Mouse (Mus musculus): Measurements from ENCODE around the gene Selenbp1. TPM values are rescaled to one million over a fixed set of nuclear protein-coding genes. Genes with fewer than 3 reads are reported as not detected.
"Not testable (repeated sequence)": the region's sequence is repeated elsewhere in the genome, so short reads cannot be mapped to it uniquely, and the experiment has no call there.

Gene Selenbp1
- total RNA-seq, 2 experiments from 2014 or later = 9.9 to 10.5 TPM

GRCm38 (mm10) chr3:94931427-94932082, 1.3 kb upstream of the Selenbp1 start:
- DNase-seq (ENCODE audit: low spot score in 2 of 2) = not testable (repeated sequence)

GRCm38 (mm10) chr3:94932279-94932678, 577 bp upstream of the Selenbp1 start:
- not testable (repeated sequence) for DNase-seq (ENCODE audit: low spot score in 2 of 2)

DNA sequence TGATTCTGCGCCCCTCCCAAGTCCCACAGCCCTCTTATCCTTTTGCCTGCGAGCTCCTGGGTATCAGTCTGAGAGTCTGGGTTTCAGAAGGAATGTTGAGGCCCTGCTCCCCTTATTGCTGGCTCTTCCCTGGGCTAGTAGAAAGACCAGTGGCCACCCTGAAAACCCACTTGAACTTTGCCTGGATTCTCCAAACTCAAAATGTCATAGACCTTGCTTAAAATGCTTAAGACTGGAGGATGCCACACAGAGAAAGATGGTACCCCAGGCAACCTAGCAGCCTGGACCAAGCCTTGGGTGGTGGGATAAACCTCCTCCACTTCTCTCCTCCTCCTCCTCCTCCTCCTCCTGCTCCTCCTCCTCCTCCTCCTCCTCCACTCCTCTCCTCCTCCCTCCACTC, 748 bp downstream of the Selenbp1 start:
- DNase-seq (ENCODE audit: low spot score in 2 of 2) = not testable (repeated sequence)

DNA sequence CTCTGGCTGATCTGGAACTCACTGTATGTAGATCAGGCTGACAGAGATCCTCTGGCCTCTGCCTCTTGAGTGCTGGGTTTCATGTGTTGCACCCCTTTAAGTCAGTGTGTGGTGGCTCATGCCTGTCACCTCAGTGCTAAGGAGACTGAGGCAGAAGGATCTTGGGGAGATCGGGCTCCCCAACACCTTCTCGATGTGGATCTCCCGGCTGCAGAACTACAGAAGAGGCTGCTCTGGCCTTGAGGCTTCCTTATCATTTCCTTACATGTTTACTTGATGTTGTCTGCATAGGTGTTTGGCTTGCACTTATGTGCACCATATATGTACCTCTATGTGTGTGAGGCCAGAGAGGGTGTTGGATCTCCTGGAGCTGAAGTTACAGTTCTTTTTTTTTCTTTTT, 1.7 kb downstream of the Selenbp1 start:
- DNase-seq (ENCODE audit: low spot score in 2 of 2) = not testable (repeated sequence)

DNA sequence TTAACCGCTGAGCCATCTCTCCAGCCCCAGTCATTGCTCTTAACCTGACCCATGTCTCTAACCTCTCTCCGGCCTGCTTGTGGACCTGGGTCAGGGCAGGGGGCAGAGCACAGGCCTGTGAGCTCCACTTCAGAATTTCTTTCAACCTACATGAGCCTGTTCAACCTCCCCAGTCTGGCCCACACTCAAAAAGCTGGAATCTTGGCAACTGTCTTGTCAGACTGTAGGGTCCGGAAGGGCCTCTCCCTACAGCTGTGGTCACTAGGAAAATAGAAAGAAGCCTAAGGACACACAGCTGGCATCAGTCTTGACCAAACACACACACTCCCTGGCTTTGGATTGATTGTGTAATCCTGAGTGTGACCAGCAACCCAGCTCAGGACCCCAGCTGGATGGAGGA, 2.5 kb downstream of the Selenbp1 start:
- not testable (repeated sequence) for DNase-seq (ENCODE audit: low spot score in 2 of 2)

DNA sequence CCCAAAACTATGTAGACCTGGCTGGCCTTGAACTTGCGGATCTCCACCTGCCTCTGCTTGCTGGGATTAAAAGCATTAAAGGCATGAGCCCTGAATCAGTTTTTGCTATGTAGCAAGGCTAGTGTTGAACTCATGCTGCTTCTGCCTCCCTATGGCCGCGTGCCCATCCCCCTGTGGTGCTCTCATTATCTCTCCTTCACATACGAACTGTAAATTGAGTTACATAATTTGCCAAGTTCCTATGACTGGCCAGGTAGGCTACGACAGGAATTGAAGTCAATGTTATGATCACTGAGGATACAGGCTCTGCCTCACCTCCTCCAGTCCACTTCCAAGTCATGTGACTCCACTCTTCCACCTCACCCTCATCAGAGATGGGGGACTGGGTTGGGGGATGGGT, 3.3 kb downstream of the Selenbp1 start:
- not testable (repeated sequence) for DNase-seq (ENCODE audit: low spot score in 2 of 2)

DNA sequence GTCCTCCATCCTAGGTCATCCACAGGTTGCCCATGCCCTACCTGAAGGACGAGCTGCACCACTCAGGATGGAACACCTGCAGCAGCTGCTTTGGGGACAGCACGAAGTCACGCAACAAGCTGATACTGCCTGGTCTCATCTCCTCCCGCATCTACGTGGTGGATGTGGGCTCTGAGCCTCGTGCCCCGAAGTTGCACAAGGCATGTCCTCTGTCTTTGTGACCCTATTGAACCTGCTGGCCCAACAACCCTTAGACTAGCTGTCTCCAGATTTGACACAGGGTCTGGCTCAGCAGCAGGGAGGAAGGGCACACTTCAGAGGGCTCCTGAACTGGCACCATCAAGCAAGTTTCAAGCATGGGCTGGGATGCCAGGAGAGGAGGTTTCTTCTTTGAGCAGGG, 4.3 kb downstream of the Selenbp1 start:
- DNase-seq (ENCODE audit: low spot score in 2 of 2) = not testable (repeated sequence)

DNA sequence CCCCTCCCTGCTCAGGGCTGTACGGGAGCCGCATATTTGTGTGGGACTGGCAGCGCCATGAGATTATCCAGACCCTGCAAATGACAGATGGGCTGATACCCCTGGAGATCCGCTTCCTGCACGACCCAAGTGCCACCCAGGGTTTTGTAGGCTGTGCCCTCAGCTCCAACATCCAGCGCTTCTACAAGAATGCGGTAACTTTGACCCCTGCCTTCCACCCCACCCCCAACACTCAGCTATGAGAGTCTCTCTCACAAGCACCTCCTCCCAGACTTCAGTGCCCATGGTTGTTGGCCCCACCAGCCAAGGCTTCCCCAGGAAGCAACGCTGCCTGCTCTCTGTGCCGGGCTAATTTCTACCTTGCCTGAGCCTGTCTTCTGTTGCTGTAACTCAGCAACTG, 7.2 kb downstream of the Selenbp1 start:
- DNase-seq (ENCODE audit: low spot score in 2 of 2) = not testable (repeated sequence)

DNA sequence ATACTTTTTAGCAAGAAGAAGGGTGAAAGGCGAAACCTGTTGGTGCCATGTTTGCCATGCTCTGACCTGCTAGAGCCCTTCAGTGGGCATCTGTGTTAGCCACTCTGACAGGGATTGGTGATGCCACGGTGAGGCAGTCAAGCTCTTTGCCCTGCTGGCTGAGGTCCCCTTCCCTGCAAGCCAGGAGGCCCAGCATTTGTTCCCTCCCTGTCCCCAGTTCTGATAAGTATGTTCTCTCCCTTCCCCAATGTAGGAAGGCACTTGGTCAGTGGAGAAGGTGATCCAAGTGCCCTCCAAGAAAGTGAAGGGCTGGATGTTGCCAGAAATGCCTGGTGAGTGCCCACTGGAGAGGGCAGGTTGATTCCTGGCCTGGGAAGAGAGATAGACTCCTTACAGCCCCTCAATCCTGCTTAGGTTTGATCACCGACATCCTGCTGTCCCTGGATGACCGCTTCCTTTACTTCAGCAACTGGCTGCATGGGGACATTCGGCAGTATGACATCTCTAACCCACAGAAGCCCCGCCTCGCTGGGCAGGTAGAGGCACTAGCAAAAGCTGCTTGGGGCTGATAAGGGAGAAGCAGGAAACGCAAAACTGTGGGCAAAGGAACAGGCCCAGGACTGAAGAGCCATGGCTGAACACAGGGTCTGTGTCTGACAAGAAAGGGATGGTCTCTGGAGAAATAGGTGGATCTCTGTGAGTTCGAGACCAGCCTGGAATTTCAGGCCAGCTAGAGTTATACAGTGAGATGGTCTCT, 9.5 kb downstream of the Selenbp1 start:
- DNase-seq (ENCODE audit: low spot score in 2 of 2) = not testable (repeated sequence)

DNA sequence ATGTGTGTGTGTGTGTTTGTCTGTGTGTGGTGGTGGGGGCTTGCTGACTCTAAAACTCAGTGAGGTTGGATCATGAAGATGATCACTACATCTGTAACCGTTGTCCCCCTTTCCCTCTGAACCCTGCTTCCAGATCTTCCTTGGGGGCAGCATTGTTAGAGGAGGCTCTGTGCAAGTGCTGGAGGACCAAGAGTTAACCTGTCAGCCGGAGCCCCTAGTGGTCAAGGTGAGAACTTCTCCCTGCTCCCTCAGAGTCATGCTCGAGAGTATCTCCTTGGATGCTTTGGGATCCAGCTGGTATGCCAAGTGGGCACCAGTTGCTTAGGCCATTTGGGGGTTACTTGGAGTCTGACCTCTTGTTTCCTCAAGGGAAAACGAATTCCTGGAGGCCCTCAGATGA, 10.8 kb downstream of the Selenbp1 start:
- not testable (repeated sequence) for DNase-seq (ENCODE audit: low spot score in 2 of 2)

DNA sequence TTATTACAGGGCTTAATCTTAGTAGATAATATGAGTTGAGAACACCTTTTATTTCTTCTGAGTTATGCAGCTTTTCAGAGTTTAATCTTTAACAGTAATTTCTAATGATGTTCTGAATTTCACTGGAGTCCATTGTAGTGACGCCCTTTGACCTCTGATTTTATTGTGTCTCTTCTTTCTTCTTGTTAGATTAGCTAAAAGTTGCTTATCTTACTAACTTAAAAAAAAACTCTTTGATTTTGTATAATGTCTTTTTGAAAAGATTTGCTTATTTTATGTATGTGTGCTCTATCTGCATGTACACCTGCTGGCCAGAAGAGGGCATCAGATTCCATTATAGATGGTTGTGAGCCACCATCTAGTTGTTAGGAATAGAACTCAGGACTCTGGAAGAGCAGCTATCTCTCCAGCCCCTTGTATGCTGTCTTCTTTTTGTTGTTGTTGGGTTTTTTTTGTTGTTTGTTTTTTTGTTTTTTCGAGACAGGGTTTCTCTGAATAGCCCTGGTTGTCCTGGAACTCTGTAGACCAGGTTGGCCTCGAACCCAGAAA, 15.3 kb downstream of the Selenbp1 start:
- no peak for DNase-seq (ENCODE audit: low spot score in 2 of 2)

- no peak for DNase-seq (ENCODE audit: low spot score in 2 of 2)
Measured at GRCm38 (mm10) chr3:94949645-94950044, 16.8 kb downstream of the Selenbp1 start.

GRCm38 (mm10) chr3:94952806-94953205, 19.9 kb downstream of the Selenbp1 start:
- no peak for DNase-seq (ENCODE audit: low spot score in 2 of 2)

DNA sequence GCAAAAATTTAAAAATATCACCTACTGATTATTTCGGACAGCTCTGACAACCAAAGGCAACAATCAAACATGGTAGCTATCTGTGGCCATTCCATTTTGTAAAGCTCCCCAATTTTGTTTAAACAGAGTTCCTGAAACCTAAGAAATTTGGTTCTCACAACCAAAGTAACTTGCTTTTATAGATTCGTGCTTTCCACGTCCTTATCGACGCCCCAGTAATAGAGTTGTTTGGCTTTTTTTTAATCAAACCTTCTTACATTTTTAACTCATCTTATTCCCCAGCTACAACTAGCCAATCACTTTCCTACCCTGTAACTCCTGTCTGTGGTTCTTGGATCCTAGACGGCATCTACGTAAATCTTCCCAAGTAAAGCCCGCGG, 20.5 kb downstream of the Selenbp1 start:
- no peak for DNase-seq (ENCODE audit: low spot score in 2 of 2)

DNA sequence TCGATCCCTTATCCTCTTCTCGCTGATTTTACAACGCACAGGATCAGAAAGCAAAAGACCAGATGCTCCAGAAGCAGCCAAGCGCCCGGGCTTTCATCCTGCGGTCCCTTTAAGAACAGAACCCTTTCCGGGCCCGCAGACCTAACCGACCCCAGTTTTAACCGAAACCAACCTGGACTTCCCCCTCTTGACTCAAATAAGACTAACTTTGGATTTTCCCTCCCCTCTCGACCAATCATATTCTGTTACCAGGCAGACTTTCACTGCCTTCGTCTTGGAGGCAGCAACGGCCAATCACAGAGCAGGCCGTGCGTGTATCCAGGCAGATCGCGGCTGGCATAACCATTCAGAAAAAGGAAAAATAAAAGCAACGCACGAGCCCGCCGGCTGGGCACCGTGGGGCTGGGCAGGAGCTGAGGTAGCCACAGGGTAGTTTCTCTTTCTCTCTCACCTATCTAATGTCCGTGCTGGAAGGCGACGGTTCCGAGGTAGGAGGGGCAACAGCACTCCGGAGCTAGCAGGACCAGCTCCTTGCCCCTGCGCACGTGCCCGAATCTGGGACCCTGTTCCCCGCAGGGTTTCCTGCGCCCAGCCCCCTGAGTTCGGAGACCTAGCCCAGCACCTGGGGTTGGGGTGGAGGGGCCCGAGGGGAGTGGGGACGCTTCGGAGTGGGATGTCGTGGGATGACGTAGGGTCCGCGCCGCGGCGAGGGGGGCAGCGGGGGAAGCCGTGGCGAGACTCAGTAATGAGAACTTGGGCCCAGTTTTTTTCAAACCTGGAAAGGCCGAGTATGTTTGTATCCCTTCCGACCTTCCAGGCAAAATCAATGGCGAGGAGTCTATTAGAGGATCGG, 21.1 kb downstream of the Selenbp1 start, which contains the start of gene Rfx5:
TSS of gene Rfx5 (plus strand) at position 312 of the 853 bp plus-strand sequence.
- peak; percentile 90 to 93 for DNase-seq (ENCODE audit: low spot score in 2 of 2)

DNA sequence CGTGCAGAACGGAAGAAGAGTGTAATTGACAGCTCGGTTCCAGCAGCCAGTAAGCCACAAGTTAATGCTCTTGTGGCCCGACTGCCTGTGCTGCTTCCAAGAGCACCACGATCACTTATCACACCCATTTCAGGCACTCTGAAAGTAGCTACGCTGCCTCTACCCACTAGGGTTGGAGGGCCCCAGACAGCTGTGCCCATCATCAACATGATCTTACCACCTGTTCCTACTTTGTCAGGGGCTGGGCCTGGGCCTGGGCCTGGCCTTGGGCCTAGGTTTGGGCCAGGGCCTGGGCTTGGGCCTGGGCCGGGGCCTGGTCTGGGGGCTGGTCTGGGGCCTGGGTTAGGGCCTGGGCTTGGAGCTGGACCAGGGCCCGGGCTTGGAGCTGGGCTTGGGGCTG, 25.4 kb downstream of the Selenbp1 start:
- DNase-seq (ENCODE audit: low spot score in 2 of 2) = no peak

GRCm38 (mm10) chr3:94959871-94960270, 27.0 kb downstream of the Selenbp1 start:
- no peak for DNase-seq (ENCODE audit: low spot score in 2 of 2)

DNA sequence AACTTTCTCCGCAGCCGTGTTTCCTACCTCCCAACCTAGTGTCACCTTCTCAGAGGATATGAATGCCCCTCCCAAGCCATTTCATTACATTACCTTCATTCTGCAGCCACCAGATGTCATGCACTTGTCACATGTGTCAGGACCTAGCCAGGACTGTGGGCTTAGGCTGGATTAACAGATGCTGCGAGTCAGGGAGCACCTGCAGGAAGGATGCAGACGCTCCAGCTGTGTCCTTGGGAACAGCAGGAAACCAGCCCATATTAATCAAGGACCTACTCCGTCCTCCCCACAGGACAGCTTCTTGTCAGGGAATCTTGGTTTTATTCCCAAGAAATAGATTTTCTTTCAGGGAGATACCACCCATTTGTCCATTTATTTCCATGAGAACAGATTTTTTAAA, 27.5 kb downstream of the Selenbp1 start:
- no peak for DNase-seq (ENCODE audit: low spot score in 2 of 2)

DNA sequence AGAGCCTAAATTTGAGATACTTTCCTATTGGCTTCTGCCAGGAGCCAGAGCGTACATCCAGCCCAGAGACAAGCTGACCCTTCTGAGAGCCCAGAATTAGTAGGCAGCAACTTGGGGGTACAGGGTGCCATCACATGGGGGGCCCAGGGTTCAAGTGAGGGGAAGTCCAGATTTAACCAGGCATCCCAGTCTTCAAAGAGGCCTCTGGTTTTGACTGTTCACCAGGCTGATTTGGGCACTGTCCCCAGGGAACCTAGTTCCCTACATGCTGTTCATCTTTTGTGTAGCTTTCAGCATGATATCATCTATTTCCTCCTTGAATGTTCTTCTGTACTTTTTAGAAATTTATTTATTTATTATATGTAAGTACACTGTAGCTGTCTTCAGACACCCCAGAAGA, 32.1 kb downstream of the Selenbp1 start:
- DNase-seq (ENCODE audit: low spot score in 2 of 2) = no peak

- DNase-seq (ENCODE audit: low spot score in 2 of 2) = no peak
Measured at GRCm38 (mm10) chr3:94965878-94966277, 33.0 kb downstream of the Selenbp1 start.

GRCm38 (mm10) chr3:94972552-94972951, 39.7 kb downstream of the Selenbp1 start:
- DNase-seq (ENCODE audit: low spot score in 2 of 2) = no peak

Measured in left cerebral cortex, adult 18-20 months (tissue).